Mouse (Mus musculus) thymus, adult 2 months (tissue): ENCODE results near the gene Gpr143.

Source experiments
- CTCF ChIP-seq: fragments of 200-500 bp; IDR thresholded peaks from 2 replicates; pipeline ENCODE4 v1.5.1; 2012; ENCODE audit warnings: mild to moderate bottlenecking, control low read depth, low read length, moderate library complexity, borderline replicate concordance; ENCODE audit not compliant: control insufficient read depth, poor library complexity, insufficient read depth; ENCODE audit errors: extremely low read depth
- POLR2A ChIP-seq: fragments of 200-500 bp; IDR thresholded peaks from 2 replicates; pipeline ENCODE4 v1.6.1; 2012; ENCODE audit warnings: mild to moderate bottlenecking, low read length, control low read depth, moderate library complexity; ENCODE audit not compliant: control insufficient read depth, poor library complexity, insufficient read depth; ENCODE audit errors: extremely low read depth

GRCm38 (mm10) chrX:152788611-152789010, 6.9 kb downstream of the Gpr143 start:
- TF ChIP-seq CTCF = no peak
- no peak for TF ChIP-seq POLR2A
